Mouse (Mus musculus) embryonic fibroblast, embryonic 13.5 days (primary cell): ENCODE measurements at regions not wholly inside any gene's neighbourhood (a gene's known extent, or its start where the extent isn't known, plus 50 kb on each side); places are given as distances from the start of the nearest gene placed in this dataset.

Experiments
- CTCF ChIP-seq: IDR thresholded peaks from 2 replicates; pipeline ENCODE4 v1.5.1; 2011; ENCODE audit warnings: mild to moderate bottlenecking, control low read depth, low read length, moderate library complexity, borderline replicate concordance; ENCODE audit not compliant: insufficient read depth
- POLR2A ChIP-seq: IDR thresholded peaks from 2 replicates; pipeline ENCODE4 v1.6.1; 2011; ENCODE audit warnings: low read depth, mild to moderate bottlenecking, control low read depth, low read length, moderate library complexity

DNA sequence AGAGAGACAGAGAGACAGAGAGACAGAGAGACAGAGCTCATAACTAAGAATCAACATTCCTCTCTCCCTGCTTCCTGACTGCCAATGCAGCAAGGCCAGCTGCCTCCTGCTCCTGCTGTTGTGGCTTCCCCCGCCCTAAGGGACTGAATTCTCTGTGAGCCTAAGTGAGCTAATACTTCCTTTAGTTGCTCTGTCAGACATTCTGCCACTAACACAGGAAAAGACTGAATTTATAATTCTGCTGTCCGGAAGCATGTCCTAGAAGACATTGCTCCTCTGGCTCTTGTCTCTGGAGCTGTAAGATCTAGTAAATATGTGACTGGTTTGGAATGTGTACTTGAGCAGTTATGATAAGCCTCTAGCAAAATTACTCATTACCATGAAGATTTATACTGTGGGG is 176.7 kb downstream of the Pfkfb3 start:
- no peak for TF ChIP-seq POLR2A
- TF ChIP-seq CTCF: no peak
